Mouse (Mus musculus): ENCODE results near the gene Tbl2. TPM values are rescaled to one million over a fixed set of nuclear protein-coding genes. Genes with fewer than 3 reads are reported as not detected.

Tbl2 gene
- polyA plus RNA-seq, 1 experiment from 2014 or later, result 15.8 TPM

DNA sequence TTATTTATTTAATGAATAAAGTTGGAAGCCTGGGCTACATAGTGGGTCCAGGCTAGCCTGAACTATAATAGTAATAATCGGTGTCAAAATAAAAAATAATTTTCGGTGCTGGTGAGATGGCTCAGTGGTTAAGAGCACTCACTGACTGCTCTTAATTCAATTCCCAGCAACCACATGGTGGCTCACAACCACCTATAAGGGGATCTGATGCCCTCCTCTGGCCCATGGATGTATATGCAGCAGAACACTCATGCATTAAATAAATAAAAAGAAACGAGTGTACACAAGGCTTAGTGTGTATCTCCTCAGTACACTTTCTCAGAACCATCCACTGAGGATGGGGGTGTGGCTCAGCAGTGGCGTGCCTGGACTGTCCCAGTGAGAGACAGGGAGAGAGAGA, 28.7 kb upstream of the Tbl2 start:
- Histone ChIP-seq H3K9me3 (replicated peaks) (no peaks in the 10 kb centered on the region), H3K4me1 (no peaks in the 10 kb centered on the region), H3K4me2 (no peak overlapping the region), H3K36me3 (no peaks in the 10 kb centered on the region), H3K27ac (replicated peaks) (no peak overlapping the region), H3K27me3 (replicated peaks) (peaks cover 6% of the 10 kb centered on the region), H3K9ac (replicated peaks) (no peak overlapping the region), H3K4me3 (replicated peaks) (no peak overlapping the region)
- 61% methylated on average over 4 of the region's 4 CpGs for WGBS
- ATAC-seq (ENCODE audit: low FRiP score), result no peak

DNA sequence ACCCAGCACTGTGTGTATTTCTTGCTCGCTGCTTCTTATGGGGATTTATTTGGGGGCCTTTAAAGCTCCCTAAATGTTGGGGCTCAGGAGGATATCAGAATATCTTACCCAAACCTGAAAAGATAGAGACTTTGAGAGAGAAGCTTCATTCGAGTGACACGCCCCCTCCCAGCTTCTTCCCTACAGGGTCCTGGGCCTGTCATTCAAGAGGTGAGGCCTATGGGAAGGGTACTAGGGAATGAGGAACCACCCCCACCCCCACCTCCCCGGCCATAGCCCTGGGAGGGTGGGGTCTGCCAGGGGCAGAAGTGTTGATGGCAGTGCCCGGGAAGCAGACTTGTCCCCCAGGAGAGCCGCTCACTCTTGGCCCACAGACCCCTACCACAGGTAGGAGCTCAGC, 23.3 kb upstream of the Tbl2 start:
- H3K4me1 ChIP-seq, result no peaks in the 10 kb centered on the region
- H3K27ac ChIP-seq (replicated peaks), result no peak overlapping the region
- H3K4me3 ChIP-seq (replicated peaks), result no peak overlapping the region
- no peak overlapping the region for H3K9ac ChIP-seq (replicated peaks)
- peaks cover 9% of the 10 kb centered on the region for H3K27me3 ChIP-seq (replicated peaks)
- 73% methylated on average over 6 of the region's 6 CpGs for WGBS
- H3K4me2 ChIP-seq, result no peak overlapping the region
- ATAC-seq (ENCODE audit: low FRiP score), result no peak
- no peaks in the 10 kb centered on the region for H3K36me3 ChIP-seq
- H3K9me3 ChIP-seq (replicated peaks), result no peaks in the 10 kb centered on the region

DNA sequence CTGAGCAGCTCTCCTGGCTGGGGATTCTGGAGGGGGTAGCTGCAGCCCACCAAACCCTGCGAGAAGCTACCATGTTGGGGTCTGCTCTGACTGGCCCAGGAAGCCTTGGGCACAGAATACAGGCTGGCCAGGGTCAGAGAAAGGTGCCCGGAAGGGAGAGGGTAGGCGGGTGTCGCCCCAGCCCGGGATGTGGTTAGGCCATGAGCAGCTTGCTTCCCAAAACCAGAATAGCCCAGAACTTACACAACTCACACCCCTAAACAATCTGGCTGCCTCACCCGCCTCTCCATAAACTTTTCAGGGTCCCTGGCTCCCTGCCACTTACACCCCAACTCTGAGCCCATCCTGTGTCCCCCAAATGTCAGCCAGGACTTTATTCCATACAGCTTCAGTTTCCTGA, 21.8 kb upstream of the Tbl2 start:
- Histone ChIP-seq H3K4me3 (replicated peaks) (no peak overlapping the region), H3K36me3 (no peaks in the 10 kb centered on the region), H3K4me2 (no peak overlapping the region), H3K9ac (replicated peaks) (no peak overlapping the region), H3K27me3 (replicated peaks) (peaks cover 13% of the 10 kb centered on the region), H3K27ac (replicated peaks) (no peak overlapping the region), H3K9me3 (replicated peaks) (no peaks in the 10 kb centered on the region), H3K4me1 (no peaks in the 10 kb centered on the region)
- ATAC-seq (ENCODE audit: low FRiP score), result no peak
- 63% methylated on average over 6 of the region's 6 CpGs for WGBS

DNA sequence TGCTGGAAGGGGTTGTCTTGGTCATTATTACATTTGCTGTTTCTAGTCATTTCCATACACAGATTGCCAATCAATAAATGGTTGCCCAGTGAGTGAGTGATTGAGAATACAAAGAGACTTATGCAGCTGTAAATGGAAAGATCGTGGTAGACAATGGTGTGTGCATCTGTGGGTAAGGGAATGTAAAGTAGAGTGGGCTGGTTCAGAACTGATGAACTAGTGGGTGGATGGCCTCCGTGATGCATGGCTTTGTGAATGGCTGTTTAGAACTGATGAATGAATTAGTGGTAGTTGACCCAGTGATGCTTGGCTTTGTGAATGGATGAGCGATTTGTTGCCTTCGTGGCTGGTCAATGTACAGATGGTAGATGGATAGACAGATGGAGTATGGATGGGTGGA, 19.7 kb upstream of the Tbl2 start:
- Histone ChIP-seq H3K9ac (replicated peaks) (no peak overlapping the region), H3K4me1 (peaks cover 7% of the 10 kb centered on the region), H3K4me3 (replicated peaks) (no peak overlapping the region), H3K27me3 (replicated peaks) (peaks cover 33% of the 10 kb centered on the region), H3K36me3 (no peaks in the 10 kb centered on the region), H3K4me2 (no peak overlapping the region), H3K9me3 (replicated peaks) (no peaks in the 10 kb centered on the region), H3K27ac (replicated peaks) (no peak overlapping the region)
- ATAC-seq (ENCODE audit: low FRiP score), result no peak
- WGBS, result 81% methylated on average over 4 of the region's 4 CpGs

DNA sequence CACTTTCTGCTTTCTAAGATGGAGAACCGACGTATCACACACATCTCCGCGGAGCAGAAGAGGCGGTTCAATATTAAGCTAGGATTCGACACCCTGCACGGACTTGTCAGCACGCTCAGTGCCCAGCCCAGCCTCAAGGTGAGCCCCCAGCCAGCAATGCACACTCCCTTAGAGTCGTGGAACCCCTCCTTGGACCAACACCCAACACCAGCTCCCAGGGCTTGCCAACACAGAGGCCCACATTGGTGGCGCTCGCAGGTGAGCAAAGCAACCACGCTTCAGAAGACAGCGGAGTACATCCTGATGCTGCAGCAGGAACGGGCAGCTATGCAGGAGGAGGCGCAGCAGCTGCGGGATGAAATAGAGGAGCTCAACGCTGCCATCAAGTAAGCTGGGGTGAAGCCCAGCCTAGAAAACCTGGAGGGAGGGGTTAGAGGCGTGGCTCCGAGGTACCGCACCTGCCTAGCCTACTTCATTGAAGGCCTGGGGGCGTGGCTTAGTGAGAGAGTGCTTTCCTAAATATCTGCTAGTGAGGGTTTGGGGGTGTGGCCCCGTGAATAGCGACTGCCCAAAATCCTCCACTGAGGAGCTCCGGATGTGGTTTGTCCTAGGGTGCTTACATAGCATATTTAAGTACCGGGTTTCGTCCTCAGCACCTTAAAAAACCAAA, 15.6 kb upstream of the Tbl2 start:
- Histone ChIP-seq H3K27me3 (replicated peaks) (peaks cover 45% of the 10 kb centered on the region), H3K36me3 (no peaks in the 10 kb centered on the region), H3K9me3 (replicated peaks) (no peaks in the 10 kb centered on the region), H3K9ac (replicated peaks) (no peak overlapping the region), H3K4me1 (peaks cover 7% of the 10 kb centered on the region), H3K27ac (replicated peaks) (no peak overlapping the region), H3K4me3 (replicated peaks) (peak overlapping the region; percentile 30), H3K4me2 (peak overlapping the region; percentile 55)
- peak; percentile 47; the same call in 1 of the 2 replicates for ATAC-seq (ENCODE audit: low FRiP score)
- WGBS, result 4% methylated on average over 26 of the region's 26 CpGs

DNA sequence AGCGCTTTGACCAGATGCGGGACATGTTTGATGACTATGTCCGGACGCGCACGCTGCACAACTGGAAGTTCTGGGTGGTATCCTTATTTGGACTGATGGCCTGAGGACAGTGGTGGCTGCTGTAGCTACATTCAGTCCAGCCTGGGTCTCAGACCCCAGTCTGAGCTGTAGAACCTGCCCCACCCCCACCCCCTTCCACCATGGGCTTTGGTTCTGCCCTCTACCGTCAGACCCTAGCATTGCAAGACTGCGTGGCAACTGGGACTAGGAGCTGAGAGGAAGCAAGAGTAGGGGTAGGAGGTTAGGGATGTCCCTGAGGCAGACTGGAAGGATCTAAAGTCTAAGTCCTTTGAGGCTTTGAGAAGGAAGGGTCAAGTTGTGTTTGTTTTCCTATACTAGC, 14.9 kb upstream of the Tbl2 start:
- H3K4me3 ChIP-seq (replicated peaks), result peak overlapping the region; percentile 30
- H3K36me3 ChIP-seq, result no peaks in the 10 kb centered on the region
- no peaks in the 10 kb centered on the region for H3K9me3 ChIP-seq (replicated peaks)
- peaks cover 7% of the 10 kb centered on the region for H3K4me1 ChIP-seq
- H3K4me2 ChIP-seq, result peak overlapping the region; percentile 55
- 3% methylated on average over 8 of the region's 8 CpGs for WGBS
- H3K27me3 ChIP-seq (replicated peaks), result peaks cover 45% of the 10 kb centered on the region
- no peak for ATAC-seq (ENCODE audit: low FRiP score)
- H3K9ac ChIP-seq (replicated peaks), result no peak overlapping the region
- H3K27ac ChIP-seq (replicated peaks), result no peak overlapping the region

DNA sequence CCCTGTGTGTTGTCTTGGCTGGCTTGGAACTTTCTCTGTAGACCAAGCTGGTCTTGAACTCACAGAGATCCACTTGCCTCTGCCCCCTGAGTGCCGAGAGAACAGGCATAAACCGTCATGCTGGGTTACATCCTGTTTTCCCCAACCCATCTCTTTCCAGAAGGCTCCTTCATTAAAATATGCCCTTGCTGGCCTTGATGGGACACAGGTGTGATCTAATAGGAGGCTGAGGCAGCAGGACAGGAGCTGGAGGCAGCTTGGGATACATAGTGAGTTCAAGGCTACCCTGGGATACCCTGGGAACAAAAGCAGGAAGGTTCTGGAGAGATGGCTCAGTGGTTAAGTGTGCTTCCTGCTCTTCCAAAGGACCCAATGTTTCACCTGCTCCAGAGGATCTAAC, 9.6 kb upstream of the Tbl2 start:
- WGBS, result 75% methylated on average over 2 of the region's 2 CpGs
- H3K36me3 ChIP-seq, result no peaks in the 10 kb centered on the region

DNA sequence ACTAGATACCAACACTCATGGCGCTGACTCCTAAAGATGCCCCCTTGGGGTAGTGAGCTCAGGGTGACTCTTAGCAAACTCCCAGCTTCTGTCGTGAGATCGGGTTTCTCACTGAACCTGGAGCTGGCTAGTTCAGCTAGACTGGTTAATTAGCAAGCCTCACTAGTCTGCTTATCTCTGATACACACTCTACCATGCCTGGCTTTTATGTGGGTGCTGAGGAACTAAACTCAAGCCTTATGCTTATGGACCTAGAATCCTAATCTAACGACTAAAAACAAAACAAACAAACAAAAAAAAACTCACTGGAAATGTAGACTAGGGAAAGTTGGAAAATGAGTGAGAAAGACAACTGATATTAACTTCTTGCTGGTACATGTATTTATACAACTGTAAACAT, 5.0 kb upstream of the Tbl2 start:
- no peak for ATAC-seq (ENCODE audit: low FRiP score)
- Histone ChIP-seq H3K4me2 (no peak overlapping the region), H3K4me3 (replicated peaks) (no peak overlapping the region), H3K27ac (replicated peaks) (no peak overlapping the region), H3K36me3 (no peaks in the 10 kb centered on the region), H3K9ac (replicated peaks) (no peak overlapping the region), H3K9me3 (replicated peaks) (no peaks in the 10 kb centered on the region), H3K4me1 (peaks cover 8% of the 10 kb centered on the region), H3K27me3 (replicated peaks) (no peaks in the 10 kb centered on the region)
- WGBS, result 64% methylated on average over 4 of the region's 4 CpGs

More for the DNA sequence above, 9.6 kb upstream of the Tbl2 start:
- no peaks in the 10 kb centered on the region for H3K9me3 ChIP-seq (replicated peaks)
- ATAC-seq (ENCODE audit: low FRiP score), result no peak
- no peak overlapping the region for H3K4me2 ChIP-seq
- H3K27me3 ChIP-seq (replicated peaks), result peaks cover 11% of the 10 kb centered on the region
- no peak overlapping the region for H3K9ac ChIP-seq (replicated peaks)
- H3K4me3 ChIP-seq (replicated peaks), result no peak overlapping the region
- H3K27ac ChIP-seq (replicated peaks), result no peak overlapping the region
- no peaks in the 10 kb centered on the region for H3K4me1 ChIP-seq

DNA sequence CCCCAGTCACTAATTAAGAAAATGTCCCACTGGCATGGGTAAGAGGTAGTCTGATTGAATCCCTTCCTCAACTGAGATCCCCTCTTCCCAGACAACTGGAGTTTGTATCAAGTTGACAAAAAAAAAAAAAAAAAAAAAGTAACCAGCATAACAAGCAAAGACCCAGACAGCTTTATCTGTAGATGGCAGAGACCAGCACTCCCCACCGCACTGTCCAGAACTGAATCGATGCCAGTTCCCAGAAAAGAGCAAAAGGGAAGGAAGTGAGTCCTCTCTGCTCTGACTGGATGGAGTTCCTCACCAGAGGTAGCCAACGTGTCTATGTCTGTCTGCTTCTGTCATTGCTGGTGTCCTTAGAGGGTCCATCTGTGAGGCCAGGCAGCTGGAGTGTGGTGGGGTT, 3.9 kb upstream of the Tbl2 start:
- no peak overlapping the region for H3K27ac ChIP-seq (replicated peaks)
- H3K36me3 ChIP-seq, result no peaks in the 10 kb centered on the region
- H3K4me2 ChIP-seq, result no peak overlapping the region
- H3K9ac ChIP-seq (replicated peaks), result no peak overlapping the region
- no peaks in the 10 kb centered on the region for H3K27me3 ChIP-seq (replicated peaks)
- no peak for ATAC-seq (ENCODE audit: low FRiP score)
- no peak overlapping the region for H3K4me3 ChIP-seq (replicated peaks)
- 83% methylated on average over 3 of the region's 3 CpGs for WGBS
- H3K9me3 ChIP-seq (replicated peaks), result no peaks in the 10 kb centered on the region
- H3K4me1 ChIP-seq, result peaks cover 16% of the 10 kb centered on the region

DNA sequence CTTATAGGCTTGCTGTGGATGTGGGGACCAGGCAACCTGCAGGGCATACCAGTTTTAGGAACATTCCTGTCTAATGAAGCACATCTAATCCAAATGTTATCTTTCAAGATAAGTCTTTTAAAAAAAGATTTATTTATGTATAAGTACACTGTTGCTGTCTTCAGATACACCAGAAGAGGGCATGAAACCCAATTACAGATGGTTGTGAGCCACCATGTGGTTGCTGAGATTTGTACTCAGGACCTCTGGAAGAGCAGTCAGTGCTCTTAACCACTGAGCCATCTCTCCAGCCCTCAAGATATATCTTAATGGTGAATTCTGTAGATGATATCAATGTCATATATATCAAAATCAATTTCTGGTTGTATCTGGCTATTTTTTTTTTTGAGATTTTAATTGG, 3.5 kb upstream of the Tbl2 start:
- Histone ChIP-seq H3K9me3 (replicated peaks) (no peaks in the 10 kb centered on the region), H3K4me2 (no peak overlapping the region), H3K4me1 (peaks cover 16% of the 10 kb centered on the region), H3K9ac (replicated peaks) (no peak overlapping the region), H3K36me3 (no peaks in the 10 kb centered on the region), H3K27ac (replicated peaks) (no peak overlapping the region), H3K4me3 (replicated peaks) (no peak overlapping the region), H3K27me3 (replicated peaks) (no peaks in the 10 kb centered on the region)
- no peak for ATAC-seq (ENCODE audit: low FRiP score)

DNA sequence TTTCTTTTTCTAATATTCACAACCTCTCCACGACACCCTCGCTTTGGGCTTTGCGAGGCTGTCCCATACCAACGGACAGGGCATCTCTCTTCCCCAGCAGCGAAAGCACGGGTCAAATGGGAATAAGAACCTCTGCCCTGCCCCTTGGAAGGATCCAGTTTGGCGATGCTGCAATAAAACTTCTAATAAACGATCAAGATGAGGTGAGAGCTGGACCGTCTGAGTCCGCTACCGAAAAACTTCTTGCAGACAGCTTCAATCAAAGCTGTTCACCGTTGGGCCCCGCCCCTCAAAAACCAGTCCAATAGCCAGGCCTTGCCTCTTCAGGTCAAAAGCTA, 773 bp upstream of the Tbl2 start:
- peaks cover 16% of the 10 kb centered on the region for H3K4me1 ChIP-seq
- H3K9me3 ChIP-seq (replicated peaks), result no peaks in the 10 kb centered on the region
- ATAC-seq (ENCODE audit: low FRiP score), result no peak
- peak overlapping the region; percentile 83 for H3K4me3 ChIP-seq (replicated peaks)
- H3K27me3 ChIP-seq (replicated peaks), result no peaks in the 10 kb centered on the region
- H3K27ac ChIP-seq (replicated peaks), result peak overlapping the region; percentile 90
- peak overlapping the region; percentile 89 for H3K4me2 ChIP-seq
- H3K36me3 ChIP-seq, result peaks cover 6% of the 10 kb centered on the region; the same call in 1 of the 2 replicates
- WGBS, result 1% methylated on average over 13 of the region's 13 CpGs
- peak overlapping the region; percentile 75 for H3K9ac ChIP-seq (replicated peaks)

DNA sequence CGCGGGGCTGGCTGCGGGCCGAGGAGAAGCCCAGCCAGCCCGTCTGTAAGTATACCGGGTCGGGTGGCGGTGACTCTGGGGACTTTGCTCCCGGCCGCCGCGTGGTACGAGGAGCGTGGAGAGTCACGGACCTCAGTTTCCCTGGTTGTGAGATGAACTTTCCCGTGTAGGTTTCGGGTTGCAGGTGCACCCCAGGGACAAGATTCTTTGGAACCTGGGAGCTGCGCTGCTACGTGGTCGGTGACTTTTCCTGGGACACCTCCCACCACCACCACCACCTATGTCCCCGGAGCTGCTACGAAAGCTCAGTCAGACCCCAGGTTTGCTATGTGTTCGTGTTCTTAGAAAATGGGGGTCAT, 342 bp downstream of the Tbl2 start:
- Histone ChIP-seq H3K4me2 (peak overlapping the region; percentile 89), H3K27me3 (replicated peaks) (no peaks in the 10 kb centered on the region), H3K4me1 (peaks cover 16% of the 10 kb centered on the region), H3K9me3 (replicated peaks) (no peaks in the 10 kb centered on the region), H3K4me3 (replicated peaks) (peak overlapping the region; percentile 83), H3K27ac (replicated peaks) (peak overlapping the region; percentile 90), H3K36me3 (peaks cover 14% of the 10 kb centered on the region), H3K9ac (replicated peaks) (peak overlapping the region; percentile 75)
- 1% methylated on average over 23 of the region's 23 CpGs for WGBS
- ATAC-seq (ENCODE audit: low FRiP score), result no peak

DNA sequence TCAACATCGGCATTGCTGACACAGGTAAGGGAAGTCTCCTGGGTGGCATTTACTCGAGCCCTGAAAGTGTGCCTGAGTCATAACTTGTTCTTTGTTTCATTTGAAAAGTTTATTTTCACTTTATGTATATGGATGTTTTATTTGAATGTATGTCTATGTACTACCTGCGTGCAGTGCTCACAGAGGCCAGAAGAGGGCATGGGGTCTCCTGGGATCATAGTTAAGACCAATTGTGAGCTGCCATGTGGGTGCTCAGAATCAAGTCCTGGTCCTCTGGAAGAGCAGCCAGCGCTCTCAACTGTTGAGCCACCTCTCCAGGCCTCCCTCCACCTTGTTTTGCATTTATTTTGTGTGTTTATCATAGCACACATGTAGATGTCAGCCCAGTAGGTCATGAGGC, 7.0 kb downstream of the Tbl2 start:
- Histone ChIP-seq H3K9ac (replicated peaks) (no peak overlapping the region), H3K4me3 (replicated peaks) (no peak overlapping the region), H3K4me2 (no peak overlapping the region), H3K27me3 (replicated peaks) (no peaks in the 10 kb centered on the region), H3K9me3 (replicated peaks) (no peaks in the 10 kb centered on the region), H3K27ac (replicated peaks) (no peak overlapping the region), H3K4me1 (no peaks in the 10 kb centered on the region), H3K36me3 (peaks cover 77% of the 10 kb centered on the region)
- ATAC-seq (ENCODE audit: low FRiP score), result no peak
- 100% methylated on average over 4 of the region's 4 CpGs for WGBS
